Mouse (Mus musculus): ENCODE results near the gene Sox1.

Sox1 gene

DNA sequence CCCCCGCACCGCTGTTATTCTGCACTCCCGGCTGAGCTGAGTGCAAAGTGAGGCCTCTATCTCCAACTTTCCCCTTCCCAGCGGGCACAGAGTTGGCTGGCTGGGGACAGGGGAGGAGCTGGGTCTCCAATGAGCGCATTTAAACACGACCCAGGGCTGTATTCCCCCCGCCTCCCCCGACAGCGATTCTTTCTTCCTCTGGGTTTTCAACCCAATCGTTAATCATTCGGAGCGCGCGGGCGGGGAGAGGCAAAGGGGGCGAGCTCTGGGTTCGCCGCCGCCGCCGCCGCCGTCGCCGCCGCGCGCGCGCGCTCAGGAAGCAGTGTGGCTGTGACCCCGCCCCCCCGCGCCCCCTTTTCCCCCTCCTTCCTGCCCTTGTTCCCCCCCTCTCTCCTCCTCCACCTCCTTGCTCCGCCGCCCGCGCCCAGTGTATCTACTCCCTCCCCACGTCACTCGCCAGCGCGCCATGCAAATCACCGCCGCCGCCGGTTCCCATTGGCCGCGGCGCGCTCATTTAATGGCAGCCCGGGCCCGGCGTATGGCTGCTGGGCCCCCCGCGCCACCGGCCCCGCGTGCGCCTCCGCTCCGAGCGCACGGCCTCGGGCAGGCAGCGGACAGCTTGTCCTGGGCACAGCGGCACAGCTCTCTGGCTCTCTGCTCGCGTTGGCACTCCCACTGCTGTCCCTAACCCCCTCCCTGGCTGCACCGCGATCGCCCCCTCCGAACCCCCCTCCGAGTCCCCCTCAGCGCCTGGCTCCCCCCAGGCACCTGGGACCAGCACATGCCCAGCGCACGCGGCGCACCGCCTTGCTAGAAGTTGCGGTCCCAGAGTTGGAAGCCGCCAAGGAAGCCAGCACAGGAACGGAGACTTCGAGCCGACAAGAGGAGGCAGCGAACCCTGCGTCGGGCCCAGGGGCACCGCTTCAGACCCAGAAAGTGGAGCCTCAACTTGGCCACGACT lies at the start of gene Sox1:
Gene Sox1 (plus strand): TSS at position 225 of the 961 bp plus-strand sequence.
- DNase-seq (ENCODE audit: low read depth in 1 of 2, low spot score in 2 of 2): no peak

DNA sequence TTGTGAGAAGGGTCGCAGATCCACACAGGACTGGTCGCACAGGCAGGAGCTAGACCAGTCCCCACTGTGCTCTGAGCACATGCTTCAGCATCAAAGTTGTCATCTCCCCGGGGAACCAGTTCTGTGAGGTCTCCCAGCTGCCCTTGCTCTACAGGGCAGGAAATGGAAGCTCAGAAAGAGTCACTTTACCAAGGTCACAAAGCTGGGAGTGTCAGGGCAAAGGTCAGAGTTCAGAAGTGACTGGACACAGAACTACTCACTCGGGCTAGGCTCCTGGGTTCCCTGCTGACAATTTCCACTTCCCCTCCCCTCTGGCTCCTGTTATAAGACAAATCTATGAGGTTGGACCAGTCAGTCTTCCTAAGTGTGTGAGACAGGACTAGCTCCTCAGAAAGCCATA lies 49.2 kb upstream of the Sox1 start:
- DNase-seq (ENCODE audit: low read depth in 1 of 2, low spot score in 2 of 2): no peak

DNA sequence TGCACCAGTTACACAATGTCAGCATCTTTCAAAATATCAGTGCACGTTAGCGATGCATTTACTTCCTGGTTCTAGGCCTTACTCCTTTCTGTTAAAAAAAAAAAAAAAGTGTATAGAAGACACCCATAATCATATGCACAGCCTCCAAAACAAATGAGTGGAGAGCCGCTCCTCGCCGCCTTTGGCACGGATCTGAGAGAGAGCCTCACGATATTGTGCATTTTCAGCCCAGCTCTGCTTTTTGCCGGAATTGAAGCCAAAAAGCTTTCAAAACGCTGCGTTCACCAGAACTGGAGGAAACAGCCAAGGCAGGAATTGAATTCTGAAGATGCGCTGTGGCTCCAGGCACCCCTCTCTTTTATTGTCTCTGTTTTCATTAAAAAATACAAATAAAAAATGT lies 48.2 kb upstream of the Sox1 start:
- DNase-seq (ENCODE audit: low read depth in 1 of 2, low spot score in 2 of 2): no peak

DNA sequence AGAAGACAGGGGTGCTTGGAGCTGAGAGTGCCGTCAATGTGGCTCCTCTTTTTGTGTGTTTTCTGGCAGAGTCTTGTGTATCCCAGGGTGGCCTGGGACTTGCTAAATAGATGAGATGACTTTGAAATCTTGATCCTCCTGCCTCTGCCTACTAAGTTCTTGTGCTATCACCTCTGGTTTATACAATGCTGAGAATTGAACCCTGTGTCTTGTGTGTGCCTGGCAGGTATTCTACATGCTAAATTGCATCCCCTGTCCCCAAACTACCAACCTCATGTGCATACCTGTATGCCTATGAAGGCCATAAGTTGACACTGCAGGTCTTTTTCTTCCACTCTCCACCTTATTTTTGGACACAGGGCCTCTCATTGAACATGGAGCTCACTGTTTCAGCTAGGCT lies 46.8 kb upstream of the Sox1 start:
- DNase-seq (ENCODE audit: low read depth in 1 of 2, low spot score in 2 of 2): no peak

DNA sequence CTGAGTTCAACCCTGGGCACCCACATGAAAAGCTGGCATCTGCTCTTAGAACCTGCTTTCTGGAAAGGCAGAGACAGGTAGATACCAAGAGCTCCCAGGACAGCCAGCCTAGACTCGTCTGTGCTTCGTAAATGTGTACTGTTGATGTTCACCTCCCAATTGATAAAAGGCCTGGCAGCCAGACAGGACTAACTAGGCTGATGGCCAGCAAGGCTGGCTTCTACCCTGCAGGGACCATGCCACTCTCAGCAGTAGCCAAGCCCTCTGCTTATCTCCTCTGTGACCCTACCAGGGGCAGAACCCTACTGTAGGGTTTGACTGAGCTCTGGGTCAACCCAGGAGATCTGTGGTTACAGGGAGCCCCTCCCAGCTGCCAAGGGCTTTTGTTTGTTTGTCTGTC lies 45.5 kb upstream of the Sox1 start:
- no peak for DNase-seq (ENCODE audit: low read depth in 1 of 2, low spot score in 2 of 2)

DNA sequence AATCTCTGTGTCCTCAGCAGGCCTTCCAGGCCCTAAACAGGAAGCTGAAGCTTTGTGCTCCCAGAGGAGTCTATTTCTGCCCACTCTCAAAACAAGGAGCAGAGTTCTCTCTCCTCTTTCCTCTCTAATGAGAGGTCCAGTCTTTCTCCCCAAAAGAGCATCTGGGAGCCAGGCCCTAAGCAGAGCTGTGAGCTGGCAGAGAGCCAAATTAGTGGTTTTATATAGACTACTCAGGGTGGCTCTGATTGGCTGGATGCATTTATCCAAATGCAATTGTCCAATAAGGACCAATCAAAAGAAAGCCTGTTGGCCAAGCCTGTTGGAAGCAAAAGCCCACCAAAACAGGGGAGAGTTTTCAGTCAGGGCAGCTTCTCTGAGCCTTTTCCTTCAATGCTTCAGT lies 44.0 kb upstream of the Sox1 start:
- DNase-seq (ENCODE audit: low read depth in 1 of 2, low spot score in 2 of 2): no peak

DNA sequence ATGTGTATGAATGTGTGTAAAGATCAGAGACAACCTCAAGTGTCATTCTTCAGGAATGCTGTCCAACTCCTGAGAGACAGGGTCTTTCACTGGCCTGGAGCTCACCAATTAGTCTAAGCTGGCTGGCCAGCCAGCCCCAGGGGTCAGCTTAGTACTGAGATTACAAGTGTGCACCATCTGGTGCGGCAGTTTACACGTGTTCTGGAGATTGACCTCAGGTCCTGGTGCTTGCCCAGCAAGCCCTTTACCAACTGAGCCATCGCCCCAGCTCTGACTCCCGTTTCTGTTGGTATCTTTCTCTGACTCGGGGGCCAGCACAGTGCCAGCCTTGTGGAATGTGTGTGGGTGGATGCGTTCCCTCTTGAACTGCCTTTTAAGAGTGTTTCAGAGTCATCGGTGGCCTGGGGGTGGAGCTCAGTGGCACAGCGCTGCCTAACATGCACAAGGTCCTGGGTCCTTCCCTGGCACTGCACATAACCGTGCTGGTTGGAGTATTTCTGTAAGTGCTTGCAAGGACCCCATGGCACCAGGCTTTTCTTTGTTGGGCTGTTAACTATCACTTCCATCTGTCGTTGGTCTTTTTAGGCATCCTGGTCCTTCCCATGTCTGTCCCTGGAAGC lies 40.6 kb upstream of the Sox1 start:
- DNase-seq (ENCODE audit: low read depth in 1 of 2, low spot score in 2 of 2): no peak

DNA sequence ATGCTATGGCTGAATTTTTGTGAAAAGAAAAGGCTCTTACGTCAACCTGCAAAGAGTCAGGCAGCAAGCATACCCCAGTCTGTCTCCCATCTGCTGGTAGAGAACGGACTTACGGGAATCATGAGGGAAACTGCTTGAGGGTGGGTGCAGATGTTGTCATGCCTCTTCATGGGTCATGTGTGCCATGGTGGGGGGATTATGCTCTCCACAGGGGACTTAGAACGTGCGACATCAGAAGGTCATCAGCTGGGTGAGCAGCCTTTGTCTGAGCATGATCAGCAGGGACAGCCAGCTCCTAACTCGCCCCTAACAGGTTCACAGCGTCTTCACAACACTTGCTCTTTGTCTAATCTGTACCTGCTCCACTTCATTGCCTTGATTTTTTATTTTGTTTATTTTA lies 26.9 kb upstream of the Sox1 start:
- no peak for DNase-seq (ENCODE audit: low read depth in 1 of 2, low spot score in 2 of 2)

DNA sequence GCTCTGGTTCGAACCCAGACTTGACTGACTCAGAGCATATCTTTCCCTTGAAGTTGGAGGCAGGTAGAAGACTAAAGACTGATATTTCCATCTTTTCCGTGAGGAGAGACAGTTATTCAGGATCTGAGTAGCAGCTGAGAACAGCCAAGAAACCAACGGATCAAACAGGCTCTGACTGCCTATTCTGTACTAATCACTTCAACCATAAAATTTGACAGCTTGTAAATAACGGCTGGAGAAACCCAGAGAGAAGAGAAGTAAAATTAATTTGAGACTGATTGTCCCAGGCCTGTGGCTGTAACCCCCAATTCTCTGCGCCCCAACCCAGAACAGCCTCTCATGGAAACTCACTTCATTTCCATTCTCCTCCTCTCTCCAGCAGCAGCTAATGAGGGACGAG lies 26.2 kb upstream of the Sox1 start:
- no peak for DNase-seq (ENCODE audit: low read depth in 1 of 2, low spot score in 2 of 2)

DNA sequence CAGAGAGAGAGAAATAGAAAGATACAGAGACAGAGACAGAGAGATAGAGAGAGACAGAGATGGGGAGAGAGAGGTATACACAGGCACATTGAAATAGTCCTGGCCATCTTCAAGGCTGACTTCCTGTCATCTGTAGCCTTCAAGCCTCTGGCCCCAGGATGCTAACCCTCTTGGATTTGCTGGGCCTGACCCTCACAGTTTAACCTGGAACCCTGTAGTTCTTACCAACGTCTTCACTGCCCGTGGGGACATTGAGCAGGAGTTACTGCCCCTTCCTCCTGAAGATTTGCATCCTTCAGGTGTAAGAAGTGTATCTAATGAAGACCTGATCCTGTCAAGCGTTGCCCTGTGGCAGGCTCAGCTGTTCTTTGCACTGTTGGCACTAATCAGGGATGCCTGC lies 14.0 kb upstream of the Sox1 start:
- no peak for DNase-seq (ENCODE audit: low read depth in 1 of 2, low spot score in 2 of 2)

DNA sequence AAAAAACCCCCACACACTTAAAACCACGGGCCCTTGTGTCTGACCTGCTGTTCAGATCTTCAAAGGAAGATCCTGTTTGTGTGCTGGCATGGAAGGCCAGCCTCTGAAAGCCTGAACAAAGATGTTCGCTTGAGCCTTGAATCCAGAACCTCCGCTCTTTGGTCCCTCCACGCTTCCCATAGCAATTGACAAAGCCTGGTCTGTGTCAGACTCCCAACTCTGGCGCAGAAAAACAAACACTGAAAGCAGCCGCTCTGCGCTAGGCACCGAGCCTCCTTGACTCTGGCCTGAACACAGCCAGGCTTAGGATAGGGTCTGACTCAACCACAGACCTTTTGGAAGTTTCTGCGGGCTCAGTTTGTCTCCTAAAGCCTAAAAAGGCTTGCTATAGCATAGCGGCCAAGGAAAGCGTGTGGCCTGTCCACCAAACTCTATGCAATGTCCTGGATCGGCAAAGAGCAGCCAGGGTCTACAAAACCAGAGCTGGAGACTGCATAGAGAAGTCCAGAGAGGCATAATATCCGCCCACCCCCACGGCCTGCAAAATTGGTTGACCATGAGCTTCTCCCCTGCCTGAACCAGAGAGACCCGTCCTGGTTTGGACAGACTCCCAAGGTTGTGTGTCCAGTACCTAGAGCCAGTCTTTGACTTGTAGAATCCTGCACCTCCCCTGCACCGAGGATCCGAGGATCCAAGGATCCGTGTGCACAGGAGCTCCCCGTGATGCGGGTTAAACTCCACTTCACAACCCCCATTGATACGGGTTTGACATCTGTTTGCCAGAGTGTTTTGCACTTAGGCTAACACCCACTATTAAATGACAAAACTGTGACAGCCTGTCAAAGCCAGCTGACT lies 12.2 kb upstream of the Sox1 start:
- no peak for DNase-seq (ENCODE audit: low read depth in 1 of 2, low spot score in 2 of 2)

DNA sequence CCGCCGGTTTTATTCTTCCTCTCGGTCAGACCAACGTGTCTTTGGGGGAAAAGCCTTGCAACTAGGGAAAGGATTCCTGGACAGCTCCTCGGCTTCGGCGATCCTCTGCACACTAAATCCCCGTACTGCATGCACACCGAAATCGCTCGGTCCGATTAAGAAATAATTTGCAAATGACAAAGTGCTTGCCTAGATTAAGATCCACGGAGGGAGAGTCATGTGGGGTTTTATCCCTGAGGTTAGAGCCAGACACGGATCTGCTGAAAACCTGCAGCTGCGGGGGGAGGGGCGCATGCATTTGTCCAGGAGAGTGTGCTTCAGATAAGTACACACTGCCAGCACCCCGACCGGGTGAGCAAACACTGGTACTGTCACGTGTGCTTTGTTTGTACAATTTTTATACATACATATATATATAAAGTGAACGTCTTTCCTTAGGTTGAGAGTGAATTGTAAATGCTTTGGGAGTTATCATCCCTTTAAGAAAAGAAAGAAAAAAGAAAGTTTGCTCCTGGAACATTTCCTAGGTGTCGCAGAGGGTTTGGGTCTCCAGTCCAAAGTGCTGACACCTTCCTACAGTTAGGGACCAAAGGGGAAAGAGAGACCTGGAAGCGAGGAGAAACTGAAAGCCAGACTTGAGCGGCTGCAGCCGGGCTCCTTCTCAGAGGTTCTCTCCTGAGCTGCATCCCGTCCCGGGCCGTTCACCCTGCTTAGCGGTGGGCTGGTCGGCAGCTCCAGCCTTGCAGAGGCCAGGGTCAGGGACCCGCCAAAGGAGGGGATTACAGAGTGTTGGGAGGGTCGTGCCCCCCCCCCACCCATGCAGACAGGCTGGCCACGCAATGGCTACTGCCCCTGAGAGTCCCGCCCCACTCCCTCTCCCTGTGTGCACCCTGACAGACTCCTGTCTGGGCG lies 10.9 kb upstream of the Sox1 start:
- DNase-seq (ENCODE audit: low read depth in 1 of 2, low spot score in 2 of 2): no peak

DNA sequence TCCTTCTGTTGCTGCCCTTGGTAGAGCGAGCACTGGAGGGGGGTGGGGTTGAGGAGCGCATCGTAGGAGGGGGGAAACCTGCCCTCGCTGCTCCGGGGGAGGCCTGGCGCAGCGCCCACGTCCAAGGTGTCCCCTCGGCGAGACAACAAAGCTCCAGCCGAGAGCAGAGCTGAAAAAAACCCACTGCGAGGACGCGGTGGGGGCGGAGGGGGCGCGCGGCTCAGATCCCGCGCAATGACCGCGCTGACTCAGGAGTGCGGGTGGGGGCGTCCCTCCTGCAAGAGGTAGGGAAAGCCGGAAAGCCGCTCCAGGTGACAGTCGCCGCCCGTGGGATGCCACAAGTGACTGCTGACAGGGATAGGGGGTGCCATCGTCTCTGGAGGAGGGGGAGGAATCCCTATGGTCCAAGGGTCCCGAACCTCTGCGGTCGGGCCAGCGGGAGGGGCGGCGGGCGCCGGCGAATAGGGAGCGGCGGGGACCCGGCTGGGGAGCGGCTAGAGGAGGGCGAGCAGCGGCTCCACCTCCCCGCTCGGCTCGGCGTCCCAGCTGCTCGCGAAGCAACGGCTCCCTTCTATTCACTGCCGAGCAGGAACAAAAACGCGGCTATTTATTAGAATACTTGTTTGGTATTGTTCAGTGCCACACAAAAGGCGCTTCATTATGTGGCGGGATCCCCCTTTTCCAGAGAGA lies 10.0 kb upstream of the Sox1 start:
- DNase-seq (ENCODE audit: low read depth in 1 of 2, low spot score in 2 of 2): no peak

DNA sequence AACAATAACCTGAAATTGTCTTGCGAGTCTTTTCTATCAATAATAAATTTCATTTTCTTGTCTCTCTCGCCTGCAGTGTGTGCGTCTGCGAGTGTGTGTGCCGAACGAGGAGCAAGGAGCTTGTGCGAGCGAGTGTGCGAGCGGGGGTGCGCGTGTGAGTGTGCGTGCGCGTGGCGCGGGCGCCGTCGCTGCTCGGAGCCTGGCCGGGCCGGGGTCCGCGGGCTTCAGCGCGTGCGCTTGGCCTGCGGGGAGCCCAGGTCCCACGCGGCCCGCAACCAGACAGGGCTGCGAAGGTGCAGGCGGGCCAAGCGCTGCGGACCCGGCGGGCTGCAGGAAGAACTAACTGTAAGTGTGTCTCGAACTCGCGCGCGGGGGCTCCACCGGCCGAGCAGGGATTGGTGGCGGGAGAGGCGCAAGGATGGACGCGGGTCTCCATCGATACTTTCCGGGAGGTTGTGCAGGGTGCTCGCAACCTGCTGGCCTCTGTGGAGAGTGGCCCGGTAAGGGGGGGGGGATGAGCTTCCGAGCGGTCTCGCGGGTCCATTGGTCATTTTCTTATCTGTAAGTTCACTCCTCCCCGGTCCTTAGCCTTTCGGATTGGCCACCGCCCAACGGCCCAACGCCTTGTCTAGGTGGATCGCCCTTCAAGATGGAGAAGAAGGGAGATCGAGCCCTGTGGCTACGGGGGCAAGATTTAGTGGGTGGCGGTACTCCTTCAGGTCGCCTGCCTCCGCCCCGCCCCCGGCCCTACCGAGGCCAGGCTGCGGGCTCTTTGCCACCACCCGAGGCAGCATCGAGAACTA lies 9.2 kb upstream of the Sox1 start:
- no peak for DNase-seq (ENCODE audit: low read depth in 1 of 2, low spot score in 2 of 2)

DNA sequence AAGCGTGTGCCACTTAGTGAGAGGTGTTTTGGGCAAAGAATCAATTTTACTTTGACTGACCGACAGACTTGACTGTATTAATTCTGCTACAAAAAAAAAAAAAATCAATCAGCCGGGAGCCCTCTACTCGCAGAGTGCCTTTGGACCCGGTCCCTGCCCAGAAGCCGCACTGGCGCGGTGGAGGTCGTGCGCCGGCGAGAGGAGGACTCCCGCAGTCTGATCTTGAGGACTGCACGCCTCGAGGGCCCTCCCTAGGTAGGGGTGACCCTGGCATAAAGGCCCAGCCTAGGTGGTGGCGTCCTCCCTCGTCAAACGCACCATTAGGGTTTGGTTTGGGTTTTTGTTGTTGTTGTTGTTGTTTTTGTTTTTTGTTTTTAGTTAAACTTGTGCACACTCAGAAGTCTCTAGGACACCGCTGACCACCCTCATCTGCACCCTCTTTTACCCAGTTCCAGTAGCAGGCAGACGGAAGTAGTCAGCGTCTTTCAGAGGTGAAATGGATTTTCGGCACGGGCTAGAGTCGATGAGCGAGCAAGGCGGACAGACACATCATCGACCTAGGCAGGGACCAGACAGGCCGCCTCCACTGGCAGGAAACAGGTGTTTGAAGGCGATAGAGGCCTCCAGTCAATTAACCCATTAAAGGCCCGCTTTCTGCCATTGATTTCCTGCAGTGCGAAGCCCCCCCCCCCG lies 8.4 kb upstream of the Sox1 start:
- no peak for DNase-seq (ENCODE audit: low read depth in 1 of 2, low spot score in 2 of 2)

DNA sequence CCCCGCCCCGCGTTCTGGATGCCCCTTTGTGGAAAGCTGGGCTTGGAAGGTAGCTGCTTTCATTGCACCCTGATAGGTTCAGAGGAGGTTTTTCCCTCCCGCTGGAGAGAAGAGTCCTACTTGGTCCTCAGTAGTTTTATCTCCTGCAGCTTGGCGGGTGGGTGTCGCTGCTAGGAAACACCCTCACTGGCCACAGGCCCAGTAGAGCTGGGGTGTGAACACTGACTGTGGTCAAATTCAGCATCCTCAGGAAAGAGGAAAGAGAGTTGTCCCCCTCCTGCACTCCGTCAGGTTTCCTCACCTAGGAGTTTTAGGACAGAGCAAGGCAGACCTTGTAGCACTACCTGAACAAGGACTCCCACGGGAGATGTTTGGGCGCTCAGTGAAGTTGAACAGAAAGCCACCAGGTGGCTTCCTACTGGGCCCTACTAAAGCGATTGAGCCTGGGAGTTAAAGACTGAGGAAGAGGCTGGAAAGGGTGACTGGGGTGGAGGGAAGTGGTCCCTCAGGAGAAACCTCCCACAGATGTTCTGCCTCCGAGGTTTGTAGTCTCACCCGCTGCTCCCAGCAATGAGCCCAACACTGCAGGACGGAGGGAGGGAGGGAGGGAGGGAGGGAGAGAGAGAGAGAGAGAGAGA lies 7.8 kb upstream of the Sox1 start:
- DNase-seq (ENCODE audit: low read depth in 1 of 2, low spot score in 2 of 2): no peak

DNA sequence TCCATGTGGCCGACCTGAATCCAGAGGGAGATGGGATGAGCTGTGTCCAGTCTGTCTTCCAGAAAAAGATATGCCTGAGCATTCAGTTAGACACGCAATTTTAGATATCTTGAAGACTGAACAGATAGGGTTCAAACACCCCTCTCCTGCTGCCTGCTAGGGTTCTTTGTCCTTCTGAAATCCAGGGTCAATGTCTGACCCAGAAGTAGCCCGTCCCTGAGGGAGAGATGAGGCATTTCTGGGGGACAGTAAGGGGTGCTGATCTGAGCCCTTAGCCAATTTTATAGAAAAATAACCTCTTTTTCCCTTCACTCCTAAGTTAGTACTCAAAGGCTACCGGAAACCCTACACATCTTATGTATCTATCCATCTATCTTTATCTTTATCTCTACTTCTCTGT lies 7.2 kb upstream of the Sox1 start:
- no peak for DNase-seq (ENCODE audit: low read depth in 1 of 2, low spot score in 2 of 2)

DNA sequence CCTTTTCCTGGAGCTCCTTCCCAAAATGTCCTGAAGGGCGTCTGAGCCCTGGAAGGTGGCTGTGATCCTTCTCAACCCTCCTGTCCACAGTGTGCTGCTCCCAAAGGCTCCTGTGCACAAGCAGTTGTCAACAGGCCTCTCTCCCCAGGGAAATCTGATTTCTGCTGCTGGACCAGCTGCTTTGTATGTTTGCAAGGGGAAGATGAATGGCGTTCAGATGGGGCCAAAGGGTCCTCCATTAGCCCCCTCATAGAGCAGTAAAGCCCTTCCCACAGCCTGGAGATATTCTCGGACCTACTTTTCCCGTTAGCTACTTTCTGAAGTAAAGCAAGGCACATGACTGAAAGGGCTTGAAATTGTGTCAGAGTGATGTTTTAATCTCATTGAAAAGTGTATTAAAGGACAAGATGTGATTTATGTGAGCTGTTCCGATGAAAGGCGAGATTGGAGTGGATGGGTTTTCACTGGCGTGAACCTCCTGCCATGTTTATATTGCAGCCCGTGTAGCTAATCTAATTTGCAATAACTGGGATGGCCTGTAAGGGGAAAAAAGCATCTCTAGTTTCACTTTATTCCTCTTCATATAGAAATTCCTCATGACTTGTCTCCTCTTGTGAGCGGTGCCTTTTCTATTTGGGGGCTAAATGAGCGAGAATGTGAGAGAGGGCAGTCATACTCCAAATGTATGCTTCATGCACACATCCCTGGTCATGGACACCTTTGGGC lies 6.5 kb upstream of the Sox1 start:
- no peak for DNase-seq (ENCODE audit: low read depth in 1 of 2, low spot score in 2 of 2)
